Mouse (Mus musculus) right cerebral cortex, adult 2 months (tissue): ENCODE measurements around the gene Tmem106c.

Experiments used
- DNase-seq, 2 experiments: peaks; one replicate each; pipeline ENCODE4 v3.0.0; 2021 to 2022; ENCODE audit warnings: low spot score in 2 of 2

Gene Tmem106c

DNA sequence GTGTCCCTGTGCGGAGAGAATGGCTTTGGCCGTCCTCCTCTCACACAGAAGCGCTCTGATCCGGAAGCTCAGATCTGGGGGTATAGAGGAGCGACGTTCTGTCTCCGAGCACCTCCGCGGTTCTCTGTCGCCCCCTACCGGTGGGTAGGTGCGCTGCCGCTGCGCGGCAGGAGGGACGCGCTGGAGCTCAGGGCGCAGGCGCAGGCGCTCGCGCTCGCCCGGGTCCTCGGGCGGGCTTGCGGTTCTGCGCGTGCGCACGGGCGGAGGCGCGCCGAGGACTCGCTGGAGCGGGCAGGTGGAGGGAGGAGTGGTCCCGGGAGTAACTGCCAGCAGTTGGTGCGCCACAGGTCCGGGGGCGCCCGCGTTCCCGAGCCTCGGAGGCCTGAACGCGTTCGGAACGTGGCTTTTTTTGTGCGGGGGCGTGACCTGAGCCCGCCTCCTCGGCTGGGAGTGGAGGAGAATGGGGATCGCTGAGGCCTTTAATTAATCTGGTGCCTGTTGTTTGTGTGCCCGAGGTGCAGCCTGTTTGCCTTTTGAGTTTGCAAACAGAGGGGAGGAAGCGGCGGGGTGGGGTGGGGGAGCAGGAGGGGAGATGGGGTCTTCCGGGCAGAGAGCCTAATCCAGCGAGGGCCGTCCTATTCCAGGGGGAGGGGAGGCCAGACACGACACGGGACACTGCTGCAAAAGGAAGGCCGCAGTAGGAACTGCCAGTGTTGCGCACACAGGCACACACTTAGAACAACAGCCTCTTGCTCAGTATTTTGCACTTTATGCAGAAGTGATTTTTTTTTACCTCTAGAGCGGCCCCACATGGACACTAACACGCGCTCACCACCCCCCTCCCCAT, at the start of gene Tmem106c:
Gene Tmem106c, plus strand, starts transcription at position 212 of the 847 bp plus-strand sequence.
- DNase-seq = peak; percentile 88 to 91

DNA sequence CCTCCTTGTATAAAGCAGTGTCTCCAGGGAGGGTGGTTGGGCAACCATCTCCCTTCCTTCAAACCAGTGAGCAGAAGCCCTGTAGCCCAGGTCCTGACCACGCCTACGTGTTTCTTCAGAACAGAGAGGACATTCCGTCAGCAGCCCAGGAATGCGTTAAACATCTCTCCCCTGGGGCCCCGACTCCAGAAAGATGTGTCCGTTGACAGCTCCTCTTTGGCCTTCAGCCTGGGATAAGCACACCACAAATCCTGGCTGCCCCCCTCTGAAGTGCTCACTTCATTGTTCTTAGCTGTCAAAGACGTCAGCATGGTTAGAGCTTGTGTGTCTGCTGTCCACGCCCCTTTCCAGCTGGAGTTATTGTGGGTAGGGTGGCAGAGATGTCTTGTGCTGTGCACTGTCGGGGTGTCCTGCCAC, 49.7 kb upstream of the Tmem106c start:
- DNase-seq = no peak

DNA sequence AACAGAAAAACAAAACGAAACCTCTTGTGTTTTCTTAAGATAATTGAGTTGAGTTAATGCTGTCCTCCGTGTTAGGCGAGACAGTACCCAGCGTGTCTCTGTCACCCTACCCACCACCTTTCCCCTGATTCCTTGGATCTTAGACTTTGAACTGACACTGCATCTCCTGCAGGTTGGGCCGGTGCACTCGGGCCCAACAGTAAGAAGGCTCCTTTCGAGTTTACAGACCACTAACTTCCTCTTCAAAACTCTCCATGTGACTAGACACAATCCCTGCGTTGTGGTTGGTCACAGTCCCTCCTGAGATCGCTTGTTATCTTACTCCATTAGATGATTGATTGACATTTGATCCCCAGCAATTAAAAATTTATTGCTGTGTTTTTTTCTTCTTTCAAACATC, 46.0 kb upstream of the Tmem106c start:
- no peak for DNase-seq

DNA sequence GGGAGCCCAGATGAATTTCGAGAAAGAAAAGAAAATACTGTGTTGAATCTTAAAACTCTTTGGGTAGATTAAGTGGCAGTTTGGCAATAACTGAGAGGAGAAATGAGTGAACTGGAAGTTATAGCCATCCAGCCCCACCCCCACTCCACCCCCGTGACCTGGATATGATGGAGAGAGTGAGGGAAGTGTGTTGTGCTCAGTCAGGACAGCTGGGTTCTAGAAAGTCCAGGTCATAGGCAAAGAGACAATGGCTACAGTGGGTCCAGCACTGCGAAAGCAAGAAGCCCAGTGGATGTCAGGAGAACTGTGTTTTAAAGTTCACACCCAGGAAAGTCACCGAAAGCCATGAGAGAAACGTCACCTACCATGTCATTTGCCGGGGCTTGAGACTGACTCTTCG, 44.8 kb upstream of the Tmem106c start:
- DNase-seq = no peak

DNA sequence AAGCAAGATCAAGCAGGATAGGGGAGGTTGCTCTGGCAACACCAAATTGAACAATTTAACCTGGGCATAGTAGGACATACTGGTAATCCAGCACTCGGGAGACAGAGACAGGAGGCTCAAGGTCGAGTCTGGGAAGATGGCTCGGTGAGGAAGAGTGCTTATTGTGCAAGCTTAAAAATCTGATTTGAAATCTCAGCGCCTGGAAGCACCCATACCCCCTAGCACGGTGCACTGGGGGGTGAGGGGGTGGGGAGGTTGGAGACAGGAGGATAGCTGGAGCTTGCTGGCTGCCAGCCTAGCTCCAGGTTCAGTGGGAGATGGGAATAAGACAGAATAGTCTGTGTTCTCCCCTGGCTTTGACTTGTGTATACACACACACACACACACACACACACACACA, 43.7 kb upstream of the Tmem106c start:
- DNase-seq = no peak

DNA sequence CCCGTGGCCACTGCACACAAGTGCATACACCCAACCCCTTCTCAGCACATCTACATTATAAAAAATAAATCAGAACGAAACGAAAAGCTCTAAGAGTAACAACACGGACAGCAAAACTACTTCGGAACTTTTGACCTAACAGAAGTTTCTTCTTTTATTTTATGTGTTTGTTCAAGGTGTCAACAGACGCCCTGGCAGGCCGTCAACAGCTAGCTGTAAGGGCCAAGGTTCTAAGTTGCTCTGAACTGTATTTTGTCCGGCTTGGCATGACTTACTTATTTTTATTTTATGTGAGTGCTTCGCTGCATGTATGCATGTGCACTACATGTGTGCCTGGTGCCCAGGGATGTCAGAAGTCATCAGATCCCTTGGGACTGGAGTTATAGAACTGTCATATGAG, 42.2 kb upstream of the Tmem106c start:
- DNase-seq = no peak

DNA sequence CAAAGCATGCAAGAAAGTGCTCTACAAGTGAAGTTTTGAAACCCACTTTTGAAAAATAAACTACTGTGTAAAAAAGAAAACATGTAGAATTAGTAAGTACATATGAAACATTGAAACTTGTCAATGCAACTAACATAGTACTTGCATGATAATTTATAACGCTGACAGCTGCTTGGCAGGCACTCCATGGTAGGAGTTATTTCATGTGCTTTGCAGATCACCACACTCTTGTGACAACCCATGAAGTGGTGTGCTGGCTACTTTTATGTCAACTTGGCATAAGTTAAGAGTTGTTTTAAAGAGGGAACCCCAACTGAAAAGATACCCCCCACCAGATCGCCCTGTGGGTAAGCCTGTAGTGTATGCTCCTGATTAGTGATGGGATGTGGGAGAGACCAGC, 41.6 kb upstream of the Tmem106c start:
- DNase-seq = no peak

DNA sequence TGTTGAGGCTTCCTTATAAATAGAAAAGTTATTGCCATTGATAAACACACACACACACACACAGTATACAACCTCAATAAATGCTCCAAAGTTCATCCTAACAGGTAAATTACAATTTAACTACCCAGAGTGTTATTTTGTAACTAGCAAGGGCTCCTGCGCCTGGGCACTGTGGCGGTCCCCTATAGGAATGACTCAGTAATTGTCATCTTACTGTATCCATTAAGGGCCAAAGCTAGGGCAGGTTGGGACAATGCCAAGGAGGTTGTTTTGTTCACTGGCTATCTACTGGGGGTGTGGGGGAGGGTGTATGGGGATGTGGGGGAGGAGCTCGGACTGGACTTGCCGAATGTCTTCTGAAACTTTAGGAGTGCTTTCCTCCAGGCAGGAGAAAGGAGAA, 37.0 kb upstream of the Tmem106c start:
- DNase-seq = no peak

DNA sequence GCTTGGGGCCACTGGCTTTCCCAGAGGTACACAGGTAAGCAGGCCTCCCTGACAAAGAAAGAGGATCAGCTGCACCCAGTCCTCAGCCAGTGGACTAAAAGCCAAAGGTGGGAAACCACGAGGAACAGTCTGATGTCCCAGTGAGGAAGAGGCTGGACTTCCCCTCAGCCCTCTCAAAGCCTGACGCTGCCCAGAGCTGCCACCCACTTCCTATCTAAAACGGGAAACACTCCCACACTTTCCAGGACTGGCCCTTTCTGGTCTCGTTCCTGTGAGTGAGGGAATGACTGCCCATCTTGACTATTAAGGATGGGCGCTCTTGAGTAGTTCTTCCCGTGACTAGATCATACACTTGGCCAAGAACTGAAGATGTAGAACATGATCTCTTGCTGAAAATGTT, 36.2 kb upstream of the Tmem106c start:
- no peak for DNase-seq

DNA sequence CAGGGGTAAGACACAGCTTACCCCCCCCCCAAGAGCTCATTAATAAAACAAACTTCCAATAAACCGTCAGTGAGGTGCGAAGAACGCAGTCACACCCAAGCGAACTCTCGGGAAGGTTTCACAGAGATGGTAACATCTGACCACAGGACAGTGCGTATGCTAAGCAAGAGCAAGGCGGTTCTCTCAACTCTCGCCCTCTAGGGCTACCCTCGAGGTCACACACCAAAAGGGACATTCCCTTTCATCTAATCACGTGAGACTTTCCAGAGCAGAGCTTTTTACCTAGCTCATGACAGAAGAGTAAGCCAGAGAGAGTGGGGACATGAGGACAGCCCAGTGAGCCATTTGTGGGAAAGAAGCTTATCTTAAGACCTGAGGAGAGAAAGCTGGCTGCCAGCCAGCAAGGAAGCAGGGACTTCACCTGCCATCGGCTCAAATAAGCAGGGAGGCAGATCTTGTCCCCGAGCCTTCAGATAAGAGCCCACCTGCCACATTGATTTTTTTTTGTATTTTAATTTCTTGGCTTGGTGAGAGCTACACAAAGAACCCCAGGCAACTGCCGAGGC, 34.7 kb upstream of the Tmem106c start:
- DNase-seq = no peak

DNA sequence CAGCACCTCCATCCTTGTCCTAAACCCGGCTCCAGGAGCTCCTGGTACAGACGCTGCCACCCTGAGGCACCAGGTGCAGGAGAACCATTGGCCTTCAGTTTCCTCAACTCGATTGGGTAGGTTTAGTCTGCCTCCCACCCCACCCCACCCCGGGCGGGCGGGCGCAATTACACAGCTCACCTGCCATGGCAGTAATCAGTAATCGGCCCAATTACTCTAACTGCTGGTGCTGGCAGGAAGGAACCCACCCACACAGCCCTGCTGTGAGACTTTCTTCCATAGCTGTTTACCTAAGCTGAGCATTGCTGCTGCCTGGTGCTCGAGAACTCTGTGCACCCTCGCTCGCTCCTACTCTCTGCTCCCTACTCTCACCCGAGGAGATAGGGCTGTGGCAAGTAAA, 31.6 kb upstream of the Tmem106c start:
- peak in 1 of 2 experiments; percentile 29 for DNase-seq

DNA sequence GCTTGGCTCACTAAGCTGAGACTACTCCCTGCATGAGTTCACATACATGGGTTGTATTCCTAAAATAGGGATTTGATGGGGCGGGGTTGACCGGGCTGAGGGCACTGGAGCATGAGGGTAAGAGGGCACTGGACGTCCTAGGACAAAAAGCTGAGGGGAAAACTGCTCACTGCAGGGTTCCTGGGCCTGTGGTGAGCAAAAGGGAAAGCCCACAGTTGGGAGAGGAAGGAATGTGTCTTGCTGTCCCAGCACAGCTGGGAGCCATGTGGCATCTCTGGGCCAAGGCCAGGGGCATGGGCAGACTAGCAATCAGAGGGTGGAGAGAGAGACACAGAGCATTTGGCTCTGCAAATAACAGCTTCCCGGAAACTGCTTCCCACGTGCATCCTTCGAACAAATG, 25.4 kb upstream of the Tmem106c start:
- no peak for DNase-seq

DNA sequence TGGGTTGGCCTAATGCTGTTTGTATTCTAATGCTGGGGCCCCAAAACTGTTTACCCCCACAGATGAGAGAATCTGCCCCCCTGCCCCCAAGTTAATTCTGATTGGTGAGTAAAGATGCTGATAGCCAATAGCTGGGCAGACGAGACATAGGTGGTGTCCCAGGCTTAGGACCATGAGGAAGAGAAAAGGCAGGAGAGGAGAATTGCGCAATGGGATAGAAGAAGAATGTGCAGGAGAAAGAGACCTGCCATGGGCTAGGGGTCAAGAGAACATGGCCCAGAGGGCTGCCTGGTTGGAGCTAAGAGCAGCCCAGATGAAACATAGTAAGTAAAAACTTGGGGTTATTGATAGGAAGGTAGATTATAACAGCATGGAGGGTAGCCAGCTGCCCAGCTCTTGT, 23.9 kb upstream of the Tmem106c start:
- no peak for DNase-seq

DNA sequence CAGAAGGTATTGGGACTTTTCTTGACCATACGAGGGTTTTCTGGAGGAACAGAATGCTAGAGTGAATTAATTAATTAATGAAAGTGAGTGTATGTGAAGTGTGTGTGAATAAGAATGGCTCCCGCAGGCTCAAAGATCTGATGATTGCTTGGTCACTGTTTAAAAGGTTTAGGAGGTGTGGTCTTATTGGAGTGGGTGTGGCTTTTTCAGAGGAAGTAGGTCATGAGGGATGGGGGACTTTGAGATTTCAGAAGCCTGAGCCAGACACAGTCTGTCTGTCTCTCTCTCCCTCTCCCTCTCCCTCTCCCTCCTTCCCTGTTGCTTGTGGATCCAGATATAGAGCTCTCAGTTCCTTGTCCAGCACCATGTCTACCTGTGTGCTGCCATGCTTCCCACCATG, 22.7 kb upstream of the Tmem106c start:
- no peak for DNase-seq

DNA sequence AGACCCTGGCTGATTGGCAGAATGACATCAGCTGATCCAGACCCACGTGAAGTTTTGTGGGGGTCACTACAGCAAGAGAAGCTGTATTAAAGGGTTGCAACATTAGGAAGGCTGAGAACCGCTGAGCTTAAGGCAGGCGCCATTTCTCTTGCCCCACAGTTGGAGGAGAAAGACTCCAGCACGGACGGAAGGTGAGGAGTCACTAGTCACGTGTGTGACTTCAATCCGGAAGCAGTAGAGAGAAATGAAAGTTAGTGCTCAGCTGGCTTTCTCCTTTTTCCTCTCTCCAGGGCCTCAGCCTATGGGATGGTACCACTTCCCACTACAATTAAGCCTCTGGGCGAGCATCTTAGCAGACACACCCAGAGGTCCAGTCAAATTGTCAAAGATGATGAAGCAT, 21.5 kb upstream of the Tmem106c start:
- DNase-seq = no peak

DNA sequence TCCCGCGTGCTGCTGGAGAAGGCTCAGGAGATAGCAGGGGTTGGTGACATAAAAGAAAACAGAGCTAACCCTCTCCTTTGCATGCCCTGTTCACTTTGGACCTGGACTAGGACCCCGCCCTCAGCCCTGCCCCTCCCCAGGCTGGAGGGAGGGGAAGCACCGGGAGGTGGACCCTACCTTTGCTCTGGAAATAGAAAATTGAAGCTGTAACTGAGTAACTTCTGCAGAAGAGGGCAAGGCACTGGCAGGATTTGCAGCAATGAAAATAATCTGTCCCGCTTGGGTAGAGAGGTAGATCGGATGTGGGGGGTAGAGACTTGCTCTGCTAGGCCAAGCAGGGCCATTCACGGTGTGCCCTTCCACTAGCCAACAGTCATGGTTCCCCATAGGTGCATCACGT, 20.6 kb upstream of the Tmem106c start:
- no peak for DNase-seq

DNA sequence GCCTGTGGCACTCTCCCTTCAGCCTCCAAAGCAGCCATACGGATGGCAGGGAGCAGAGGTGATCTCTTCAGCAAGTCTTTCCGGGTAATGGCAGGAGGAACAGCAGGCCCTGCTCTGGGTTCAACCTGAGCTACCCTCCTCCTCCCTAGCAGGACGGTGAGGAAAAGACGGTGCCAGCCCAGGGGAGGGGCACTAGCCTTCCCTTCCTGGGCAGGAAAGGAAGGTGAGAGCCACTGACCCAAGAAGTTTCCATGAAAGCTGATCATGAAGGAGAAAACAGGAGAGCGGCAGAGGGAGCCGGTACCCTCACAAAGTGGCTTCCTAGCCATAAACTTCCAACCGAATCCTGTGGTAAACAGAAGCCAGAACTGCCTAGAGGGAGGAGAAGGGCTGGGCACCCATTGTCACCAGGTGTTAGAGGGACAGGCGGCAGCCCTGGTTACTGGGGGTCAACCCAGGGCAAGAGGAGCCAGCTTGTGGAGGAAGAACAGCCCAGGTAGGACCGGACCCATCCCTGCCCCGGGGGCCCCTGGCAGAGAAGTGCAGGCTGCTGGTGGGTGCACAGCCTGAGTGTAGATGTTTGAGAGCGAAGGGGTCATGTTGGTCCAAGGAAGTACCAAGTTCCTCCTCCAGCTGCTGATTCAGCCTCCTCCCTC, 19.0 kb upstream of the Tmem106c start:
- no peak for DNase-seq

DNA sequence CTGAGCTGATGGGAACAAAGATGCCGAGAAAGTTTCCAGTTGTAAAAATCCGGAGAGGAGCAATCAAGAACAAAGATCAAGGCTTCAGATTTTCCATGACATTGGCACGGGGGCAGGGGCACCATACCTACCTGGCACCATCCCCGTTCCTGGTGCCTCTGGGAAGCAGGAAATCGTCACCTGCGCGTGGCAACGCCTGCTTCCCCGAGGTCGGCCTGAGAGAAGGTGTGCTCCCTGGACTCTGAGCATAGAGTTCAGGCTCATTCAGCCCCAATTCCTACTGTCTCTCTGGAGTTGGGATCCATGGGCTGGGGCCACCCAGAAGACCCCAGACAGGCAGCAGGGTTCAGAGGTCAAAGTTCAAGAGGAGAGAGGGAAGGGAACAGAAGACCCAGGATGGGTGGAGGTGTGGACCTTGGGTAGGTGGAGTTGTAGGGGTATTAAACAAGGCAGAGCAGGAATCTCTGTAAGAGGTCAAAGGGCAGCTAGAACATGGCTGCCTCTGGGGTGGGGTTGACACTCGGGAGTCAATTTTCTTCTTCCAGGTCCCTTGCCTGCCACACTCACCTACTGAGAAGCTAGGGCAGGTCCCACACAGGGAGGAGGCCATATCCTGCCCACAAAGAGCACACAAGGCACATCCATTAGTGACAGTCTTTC, 18.2 kb upstream of the Tmem106c start:
- DNase-seq = no peak

DNA sequence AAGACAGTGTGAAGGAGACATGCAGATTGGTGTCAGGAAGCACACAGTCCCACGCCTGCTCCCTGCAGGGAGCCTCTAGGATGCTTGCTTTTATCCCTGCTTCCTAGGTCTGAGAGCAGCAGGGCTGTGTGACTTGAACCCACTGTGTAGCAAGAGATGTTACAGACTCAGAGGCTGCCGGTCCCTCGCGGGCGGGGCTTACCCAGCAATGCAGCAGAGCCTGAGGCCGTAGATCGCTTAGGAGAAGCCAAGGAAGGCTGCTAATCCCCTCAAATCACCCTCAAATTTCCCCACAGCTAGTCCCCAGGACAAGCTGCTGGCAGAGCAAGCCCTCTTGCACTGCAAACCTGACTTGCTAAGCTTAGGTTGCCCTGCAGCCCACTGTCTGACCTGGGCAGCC, 15.3 kb upstream of the Tmem106c start:
- DNase-seq = no peak

DNA sequence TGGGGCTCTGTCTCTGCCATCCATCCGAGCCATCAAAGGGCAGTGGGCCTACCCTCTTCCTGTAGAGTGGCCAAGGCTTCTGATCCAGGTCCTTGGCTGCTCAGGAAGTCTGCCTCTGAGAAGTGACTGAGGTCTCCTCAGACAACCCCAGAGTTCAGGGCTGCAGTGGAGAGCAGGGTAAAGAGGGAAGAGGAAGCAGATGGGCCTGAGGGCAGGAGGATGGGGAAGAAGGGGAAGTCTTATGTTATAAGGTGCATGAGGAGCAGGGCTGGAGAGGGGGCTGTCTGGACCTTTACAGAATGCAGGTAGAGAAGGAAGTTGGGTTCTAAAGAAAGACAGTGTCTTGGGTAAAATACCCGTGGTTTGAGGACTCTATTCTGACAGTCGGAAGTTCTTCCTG, 14.3 kb upstream of the Tmem106c start:
- no peak for DNase-seq

DNA sequence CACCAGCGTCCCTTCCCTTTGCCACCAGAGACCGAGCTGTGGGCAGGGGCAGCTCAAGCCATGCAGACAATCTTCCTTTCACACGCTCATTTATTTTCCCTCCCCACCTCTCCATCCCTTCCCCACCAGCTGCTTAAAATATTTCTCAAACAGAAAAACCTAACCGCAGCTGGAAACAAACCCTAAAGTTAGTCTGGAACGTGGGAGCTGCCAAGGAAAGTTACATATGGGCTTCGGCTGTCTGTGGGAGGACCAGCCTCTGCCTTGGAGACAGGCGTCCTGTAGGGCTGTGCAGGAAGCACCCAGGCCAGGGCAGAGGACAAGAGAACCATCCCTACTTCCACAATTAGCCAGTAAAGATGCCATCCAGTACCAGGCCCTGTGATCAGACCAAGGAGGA, 13.8 kb upstream of the Tmem106c start:
- DNase-seq = peak; percentile 35 to 36

DNA sequence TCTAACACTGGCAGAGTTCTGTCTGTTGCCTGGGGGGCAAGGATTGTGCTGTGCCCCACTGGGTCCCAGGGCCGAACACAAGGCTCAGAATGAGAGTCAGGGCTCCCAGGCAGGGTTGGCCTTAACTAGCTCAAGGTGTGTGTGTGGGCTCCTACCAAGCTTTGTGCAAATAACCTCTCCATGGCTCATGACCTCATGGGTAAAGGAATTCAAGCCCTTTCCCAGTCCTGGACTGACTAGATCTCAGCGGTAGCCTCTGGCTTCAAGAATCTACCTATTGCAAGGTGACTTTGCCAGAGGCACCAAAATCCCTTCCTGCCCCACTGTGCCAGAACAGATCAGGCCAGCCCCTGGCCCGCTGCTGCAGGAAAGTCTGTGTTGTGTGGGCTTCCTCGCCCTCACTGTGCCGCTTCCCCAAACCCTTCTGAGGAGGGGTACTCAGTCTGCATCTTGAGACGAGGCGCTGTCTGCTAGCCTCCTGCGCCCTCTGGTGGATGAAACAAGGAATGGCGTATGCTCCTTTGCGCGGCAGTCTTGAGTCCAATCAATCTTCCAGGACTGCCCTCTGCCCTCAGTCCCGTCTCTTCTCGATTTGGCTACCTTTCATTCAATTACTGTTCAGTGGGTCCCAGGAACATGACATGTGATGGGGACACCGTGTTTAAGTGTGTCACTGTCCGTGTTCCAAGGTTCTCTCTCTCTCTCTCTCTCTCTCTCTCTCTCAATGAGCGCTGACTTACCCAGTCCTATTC, 11.7 kb upstream of the Tmem106c start:
- peak; percentile 73 to 78 for DNase-seq
